Mouse (Mus musculus) limb, embryonic 12.5 days (tissue): ENCODE measurements around the gene Rbfox1. TPM values are rescaled to one million over a fixed set of nuclear protein-coding genes. Genes with fewer than 3 reads are reported as not detected.
A peak's percentile ranks its signal among the peaks of the same experiment; 100 is the strongest.

ENCODE experiments used
- ATAC-seq: fragments of 200-750 bp; cut with Nextera tagmentation; 2 replicates; pipeline ENCODE4 v1.8.0; 2017; ENCODE audit warnings: low read depth, moderate TSS enrichment; ENCODE audit not compliant: insufficient number of reproducible peaks, insufficient read depth, low FRiP score, low TSS enrichment
- H3K27ac ChIP-seq: fragments of 300-500 bp; sonication (generic); 2 replicates; pipeline ENCODE4 v1.5.1; 2016; ENCODE audit warnings: mild to moderate bottlenecking, moderate library complexity
- H3K27me3 ChIP-seq: fragments of 300-500 bp; sonication (generic); 2 replicates; pipeline ENCODE4 v1.6.1; 2016; ENCODE audit warnings: mild to moderate bottlenecking, moderate library complexity
- H3K36me3 ChIP-seq: fragments of 300-500 bp; sonication (generic); 2 replicates; pipeline ENCODE4 v1.6.1; 2016; ENCODE audit warnings: mild to moderate bottlenecking, moderate library complexity
- H3K4me1 ChIP-seq: fragments of 300-500 bp; sonication (generic); replicated peaks from 2 replicates; pipeline ENCODE4 v1.6.1; 2016
- H3K4me2 ChIP-seq: fragments of 300-500 bp; sonication (generic); 2 replicates; pipeline ENCODE4 v1.6.1; 2016; ENCODE audit warnings: mild to moderate bottlenecking, moderate library complexity
- H3K4me3 ChIP-seq: fragments of 300-500 bp; sonication (generic); replicated peaks from 2 replicates; pipeline ENCODE4 v1.5.1; 2016; ENCODE audit warnings: mild to moderate bottlenecking
- H3K9ac ChIP-seq: fragments of 300-500 bp; sonication (generic); replicated peaks from 2 replicates; pipeline ENCODE4 v1.6.1; 2016; ENCODE audit warnings: mild to moderate bottlenecking, moderate library complexity
- H3K9me3 ChIP-seq: fragments of 300-500 bp; sonication (generic); 2 replicates; pipeline ENCODE4 v1.6.1; 2016; ENCODE audit warnings: mild to moderate bottlenecking, moderate library complexity
- WGBS: fragments of 180-500 bp; shearing (Covaris S2); methylation state at CpG from one replicate; pipeline ENCODE4 v1.1.7; 2016; 5-methylcytosine and 5-hydroxymethylcytosine counted together
- polyA plus RNA-seq: library from polyadenylated mRNA; unstranded; fragments of >200 nt; fragmentation: Nextera tagmentation; extraction: Ambion mirVana; gene quantifications from 2 replicates; pipeline ENCODE4 v1.2.1, GENCODE M21; 2016

Rbfox1 gene
- polyA plus RNA-seq, 1 experiment from 2014 or later = 1.9 TPM

GRCm38 (mm10) chr16:6993180-6993579, 1108.0 kb downstream of the Rbfox1 start:
- Histone ChIP-seq H3K4me2 (no peak overlapping the region), H3K4me1 (no peaks in the 10 kb centered on the region), H3K36me3 (no peaks in the 10 kb centered on the region), H3K9me3 (peaks cover 6% of the 10 kb centered on the region; the same call in 1 of the 2 replicates), H3K4me3 (no peak overlapping the region), H3K27me3 (no peaks in the 10 kb centered on the region), H3K27ac (no peak overlapping the region), H3K9ac (no peak overlapping the region)
- ATAC-seq = no peak
- WGBS = 13% methylated on average over 2 of the region's 2 CpGs

DNA sequence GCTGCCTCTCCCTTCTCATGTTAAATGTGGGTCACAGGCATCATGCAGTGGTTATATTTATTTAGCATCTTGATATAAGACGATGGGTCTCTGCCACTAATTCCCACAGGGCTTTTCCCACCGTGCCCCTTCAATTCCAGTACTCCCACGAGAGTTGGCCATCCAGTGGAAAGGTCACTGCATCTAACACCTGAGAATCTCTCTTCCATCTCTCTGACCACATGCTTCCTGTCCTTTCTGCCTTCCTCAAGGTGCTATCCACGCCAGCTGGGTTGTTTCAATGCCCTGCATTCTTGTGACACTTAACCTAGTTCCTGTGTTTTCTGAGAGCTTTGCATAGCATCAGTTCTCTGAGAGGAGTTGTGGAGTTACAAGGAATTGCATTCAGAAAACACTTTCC, 1112.0 kb downstream of the Rbfox1 start:
- WGBS = 69% methylated on average over 4 of the region's 4 CpGs
- H3K27ac ChIP-seq = no peak overlapping the region

DNA sequence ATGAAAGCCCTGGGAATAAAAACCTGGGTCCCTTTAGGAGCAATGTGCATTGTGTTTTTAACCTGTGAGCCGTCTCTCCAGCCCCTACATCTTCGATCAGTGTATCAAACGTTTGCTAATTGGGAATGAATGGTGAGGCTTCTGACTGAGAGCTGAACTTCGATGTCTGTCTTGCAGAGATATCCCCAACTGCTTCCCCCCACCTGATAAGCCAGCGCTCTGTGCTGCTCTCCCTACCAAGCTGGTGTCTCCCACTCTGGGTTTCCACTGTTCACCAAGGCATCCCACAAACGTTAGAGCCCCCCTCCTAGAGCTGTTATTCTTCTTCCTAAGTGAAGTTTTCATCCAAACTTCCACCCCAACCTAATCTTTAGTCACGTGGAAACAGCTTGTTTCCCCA, 1112.7 kb downstream of the Rbfox1 start:
- H3K9ac ChIP-seq = no peak overlapping the region
- H3K4me2 ChIP-seq = no peak overlapping the region
- H3K9me3 ChIP-seq = no peaks in the 10 kb centered on the region
- H3K4me3 ChIP-seq = no peak overlapping the region
- no peaks in the 10 kb centered on the region for H3K36me3 ChIP-seq
- H3K27ac ChIP-seq = no peak overlapping the region
- 79% methylated on average over 7 of the region's 7 CpGs for WGBS
- H3K27me3 ChIP-seq = no peaks in the 10 kb centered on the region
- H3K4me1 ChIP-seq = no peaks in the 10 kb centered on the region
- no peak for ATAC-seq

More for the DNA sequence above, 1112.0 kb downstream of the Rbfox1 start:
- Histone ChIP-seq H3K4me3 (no peak overlapping the region), H3K36me3 (no peaks in the 10 kb centered on the region), H3K4me2 (no peak overlapping the region), H3K9me3 (no peaks in the 10 kb centered on the region), H3K27me3 (no peaks in the 10 kb centered on the region), H3K9ac (no peak overlapping the region), H3K4me1 (no peaks in the 10 kb centered on the region)
- ATAC-seq = no peak

DNA sequence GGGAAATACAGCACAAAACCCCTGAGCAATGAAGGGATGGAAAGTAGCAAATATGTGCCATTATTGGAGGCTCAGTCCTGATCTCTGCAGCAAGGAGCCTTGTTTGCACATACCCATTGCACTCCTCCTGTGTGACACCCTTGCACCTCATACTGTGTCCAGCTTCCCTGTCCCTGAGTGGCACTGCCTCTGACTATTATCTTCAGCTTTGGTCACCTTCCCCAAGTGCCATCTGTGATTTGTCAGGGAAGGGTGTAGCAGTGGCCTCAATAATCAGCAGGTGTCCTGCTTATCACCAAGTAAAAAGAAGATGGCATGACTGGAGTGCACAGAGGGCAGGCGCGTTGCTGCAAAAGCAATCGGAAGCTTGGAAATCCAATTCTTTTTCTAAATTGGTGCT, 1119.4 kb downstream of the Rbfox1 start:
- H3K9me3 ChIP-seq = no peaks in the 10 kb centered on the region
- no peak overlapping the region for H3K4me3 ChIP-seq
- H3K4me2 ChIP-seq = no peak overlapping the region
- no peaks in the 10 kb centered on the region for H3K27me3 ChIP-seq
- 92% methylated on average over 3 of the region's 3 CpGs for WGBS
- no peaks in the 10 kb centered on the region for H3K4me1 ChIP-seq
- ATAC-seq = no peak
- no peak overlapping the region for H3K9ac ChIP-seq
- H3K36me3 ChIP-seq = no peaks in the 10 kb centered on the region
- H3K27ac ChIP-seq = no peak overlapping the region

DNA sequence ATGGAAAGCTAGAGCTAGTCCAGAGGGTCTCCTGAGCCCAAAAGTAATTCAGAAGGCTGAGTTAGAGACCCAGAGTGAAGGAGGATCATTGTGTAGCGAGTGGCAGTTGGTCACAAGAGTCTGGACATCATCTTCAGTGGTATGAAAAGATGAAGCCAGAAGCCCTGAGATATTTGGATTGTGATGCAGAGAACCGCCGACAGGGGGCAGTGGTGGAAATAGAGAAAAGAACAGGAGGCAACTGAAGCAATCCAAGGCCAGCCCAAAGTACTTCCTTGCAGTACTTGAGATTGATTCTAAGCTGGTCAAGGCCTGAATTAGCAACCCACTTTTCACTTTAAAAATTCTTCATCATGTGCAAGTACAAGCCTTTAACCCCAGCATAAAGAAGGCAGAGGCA, 1120.3 kb downstream of the Rbfox1 start:
- ATAC-seq = no peak
- Histone ChIP-seq H3K9ac (no peak overlapping the region), H3K9me3 (no peaks in the 10 kb centered on the region), H3K4me1 (no peaks in the 10 kb centered on the region), H3K4me2 (no peak overlapping the region), H3K27ac (no peak overlapping the region), H3K36me3 (no peaks in the 10 kb centered on the region), H3K4me3 (no peak overlapping the region), H3K27me3 (no peaks in the 10 kb centered on the region)
- 19% methylated on average over 3 of the region's 3 CpGs for WGBS

- ATAC-seq = no peak
- no peaks in the 10 kb centered on the region for H3K36me3 ChIP-seq
- H3K4me3 ChIP-seq = no peak overlapping the region
- 79% methylated on average over 7 of the region's 7 CpGs for WGBS
- H3K27ac ChIP-seq = no peak overlapping the region
- no peaks in the 10 kb centered on the region for H3K9me3 ChIP-seq
- no peak overlapping the region for H3K9ac ChIP-seq
- 0 out of 2 replicates have a peak, but pooled peaks cover 6% of the 10 kb centered on the region for H3K27me3 ChIP-seq
- no peak overlapping the region for H3K4me2 ChIP-seq
- H3K4me1 ChIP-seq = no peaks in the 10 kb centered on the region
Observed at GRCm38 (mm10) chr16:7017310-7017709, 1132.2 kb downstream of the Rbfox1 start.

DNA sequence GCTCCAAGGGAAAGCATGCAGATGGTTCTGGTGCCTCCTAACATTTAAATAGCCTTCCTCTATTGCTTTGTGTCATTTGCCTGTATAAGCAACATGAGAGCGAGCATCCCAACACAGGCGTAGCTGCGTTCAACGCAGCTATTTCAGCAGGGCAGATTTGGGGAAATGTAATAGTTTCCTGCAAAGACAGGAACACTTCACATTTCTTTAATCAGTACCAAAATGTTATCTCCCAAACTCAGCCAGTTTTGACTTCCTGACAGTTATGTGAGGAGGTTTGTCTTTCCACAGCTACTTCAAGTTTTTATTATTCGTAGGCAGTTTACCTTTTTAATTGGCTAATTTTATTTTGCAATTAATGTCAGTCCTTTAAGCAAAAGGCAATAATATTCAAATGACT, 1149.1 kb downstream of the Rbfox1 start:
- Histone ChIP-seq H3K36me3 (no peaks in the 10 kb centered on the region), H3K27me3 (peaks cover 31% of the 10 kb centered on the region), H3K4me1 (0 out of 2 replicates have a peak, but pooled peaks cover 6% of the 10 kb centered on the region), H3K4me2 (no peak overlapping the region), H3K4me3 (no peak overlapping the region), H3K9ac (no peak overlapping the region), H3K9me3 (no peaks in the 10 kb centered on the region), H3K27ac (no peak overlapping the region)
- no peak for ATAC-seq
- WGBS = 85% methylated on average over 5 of the region's 5 CpGs

DNA sequence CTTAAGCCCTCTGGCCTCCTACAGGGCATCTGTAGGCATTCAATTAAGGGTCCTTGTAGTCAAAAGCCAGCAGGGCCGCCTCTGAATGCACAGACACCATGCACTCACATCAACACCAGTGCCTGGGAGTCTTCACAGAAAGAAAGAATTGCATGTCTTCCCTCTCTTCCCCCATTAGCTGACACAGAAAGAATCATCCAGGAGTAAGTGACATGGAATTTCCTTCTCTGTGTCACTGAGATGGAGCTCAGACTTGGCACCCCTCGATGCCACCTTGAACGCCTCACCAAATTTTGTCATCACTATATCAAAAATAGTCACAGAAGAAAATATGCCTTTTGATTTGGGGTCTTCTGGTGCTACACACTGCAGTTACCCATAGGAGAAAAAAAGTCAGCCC, 1151.4 kb downstream of the Rbfox1 start:
- H3K4me3 ChIP-seq = no peak overlapping the region
- H3K27me3 ChIP-seq = peaks cover 50% of the 10 kb centered on the region
- no peak overlapping the region for H3K4me2 ChIP-seq
- no peak overlapping the region for H3K27ac ChIP-seq
- H3K4me1 ChIP-seq = peaks cover 12% of the 10 kb centered on the region
- 68% methylated on average over 3 of the region's 3 CpGs for WGBS
- no peaks in the 10 kb centered on the region for H3K36me3 ChIP-seq
- ATAC-seq = no peak
- no peaks in the 10 kb centered on the region for H3K9me3 ChIP-seq
- H3K9ac ChIP-seq = no peak overlapping the region

DNA sequence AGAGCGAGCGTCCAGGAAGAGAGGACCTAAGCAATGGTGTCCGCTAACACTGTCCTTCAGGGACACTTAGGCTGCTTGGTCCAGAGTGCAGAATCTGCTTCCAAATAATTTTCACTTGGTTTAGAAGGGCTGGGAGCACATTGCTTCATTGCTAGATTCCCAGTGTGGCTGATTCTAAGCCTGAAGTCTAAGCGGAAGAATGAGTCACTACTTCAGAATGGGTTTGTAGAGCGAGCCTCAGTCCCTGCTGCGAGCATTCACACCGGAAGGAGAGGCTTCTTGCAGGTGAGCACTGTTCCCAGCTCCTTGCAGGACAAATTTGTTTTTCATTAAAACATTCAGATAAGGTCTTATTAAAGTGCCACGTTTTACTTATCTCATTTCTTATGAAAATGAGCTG, 1151.8 kb downstream of the Rbfox1 start:
- 48% methylated on average over 8 of the region's 8 CpGs for WGBS
- no peak for ATAC-seq
- Histone ChIP-seq H3K4me1 (peaks cover 12% of the 10 kb centered on the region), H3K27me3 (peaks cover 54% of the 10 kb centered on the region), H3K4me3 (no peak overlapping the region), H3K9me3 (no peaks in the 10 kb centered on the region), H3K9ac (no peak overlapping the region), H3K36me3 (no peaks in the 10 kb centered on the region), H3K4me2 (no peak overlapping the region), H3K27ac (no peak overlapping the region)

- H3K9ac ChIP-seq = no peak overlapping the region; the same call in 1 of the 2 replicates
- no peaks in the 10 kb centered on the region for H3K36me3 ChIP-seq
- peak overlapping the region; percentile 65 for H3K4me2 ChIP-seq
- no peak for ATAC-seq
- peaks cover 59% of the 10 kb centered on the region for H3K27me3 ChIP-seq
- peaks cover 12% of the 10 kb centered on the region for H3K4me1 ChIP-seq
- no peaks in the 10 kb centered on the region for H3K9me3 ChIP-seq
- no peak overlapping the region for H3K27ac ChIP-seq
- peak overlapping the region; percentile 37 for H3K4me3 ChIP-seq
- WGBS = under 1% methylated on average over 18 of the region's 18 CpGs
Observed at GRCm38 (mm10) chr16:7038639-7039260, 1153.6 kb downstream of the Rbfox1 start.

DNA sequence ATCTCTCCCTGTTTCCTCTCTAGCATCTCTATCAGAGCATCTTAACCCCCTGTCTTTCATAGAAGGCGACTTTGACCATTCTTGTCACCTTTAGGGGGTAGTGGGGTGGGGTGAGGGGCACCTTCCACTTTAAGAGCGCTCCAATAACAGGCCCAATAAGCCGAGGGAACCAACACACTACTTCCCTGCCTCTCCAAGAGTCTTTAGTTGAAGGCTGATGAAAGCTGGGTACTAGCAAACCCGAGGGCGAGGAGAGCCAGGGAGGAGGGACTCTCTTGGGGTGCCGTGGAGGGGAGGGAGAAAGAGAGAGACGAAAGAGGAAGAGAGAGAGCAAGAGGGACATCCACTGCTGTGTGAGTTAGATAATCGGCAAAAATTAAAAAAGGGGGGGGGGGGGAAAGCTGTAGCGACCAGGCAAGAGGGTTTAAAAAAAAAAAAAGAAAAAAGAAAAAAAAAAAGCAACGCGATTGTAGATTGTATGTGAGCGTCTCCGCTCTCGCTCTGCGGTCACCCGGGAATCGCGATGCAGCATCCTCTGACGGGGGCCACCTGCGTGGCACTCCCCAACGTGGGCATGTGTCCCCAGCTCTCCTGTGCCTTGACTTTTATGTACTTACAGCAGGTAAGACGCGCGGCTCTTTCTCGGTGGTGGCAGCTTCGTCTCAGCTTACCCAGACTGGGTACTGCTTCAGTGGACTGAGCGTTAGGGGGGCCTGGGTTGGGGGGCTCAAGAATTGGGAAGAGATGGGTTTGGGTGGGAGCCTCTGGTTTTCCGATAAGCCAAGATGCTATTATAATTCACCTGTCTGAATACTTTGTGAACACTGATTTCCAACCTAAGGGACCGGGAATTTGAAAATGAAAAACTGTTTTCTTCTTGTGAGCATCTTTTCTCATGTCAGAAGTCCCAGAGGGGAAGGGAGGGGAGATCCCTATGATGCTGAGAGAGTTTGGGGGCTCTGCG, 1154.5 kb downstream of the Rbfox1 start:
- WGBS = 2% methylated on average over 28 of the region's 30 CpGs
- Histone ChIP-seq H3K4me2 (peak overlapping the region; percentile 65), H3K9ac (peak overlapping the region; percentile 51), H3K36me3 (no peaks in the 10 kb centered on the region), H3K27me3 (peaks cover 59% of the 10 kb centered on the region), H3K9me3 (no peaks in the 10 kb centered on the region), H3K27ac (no peak overlapping the region), H3K4me3 (peak overlapping the region; percentile 37), H3K4me1 (peaks cover 12% of the 10 kb centered on the region)
- ATAC-seq = no peak
